Mouse (Mus musculus): ENCODE data around the gene Gm21117. TPM values are rescaled to one million over a fixed set of nuclear protein-coding genes. Genes with fewer than 3 reads are reported as not detected.
"Not testable (repeated sequence)": the region's sequence is repeated elsewhere in the genome, so short reads cannot be mapped to it uniquely, and the experiment has no call there.

The Gm21117 gene
- not detected in 2 replicates for polyA plus RNA-seq (2015; fragmentation: Nextera tagmentation; extraction: Ambion mirVana)

- not testable (repeated sequence) for H3K27ac ChIP-seq (replicated peaks); H3K4me3 ChIP-seq; H3K36me3 ChIP-seq; H3K4me1 ChIP-seq; H3K4me2 ChIP-seq; ATAC-seq (ENCODE audit: extremely low read depth, insufficient number of reproducible peaks, low FRiP score, low TSS enrichment); H3K9ac ChIP-seq; H3K27me3 ChIP-seq (replicated peaks); H3K9me3 ChIP-seq
- WGBS, result no CpG with 5 or more reads among the region's 6 CpGs
These were observed at the start of gene Gm21117 for GRCm38 (mm10) chrY:51124920-51125319. Gene Gm21117 (plus strand): TSS chrY:51125220.

Measured in heart, embryonic 13.5 days (tissue).